Mouse (Mus musculus): ENCODE measurements at regions not wholly inside any gene's neighbourhood (a gene's known extent, or its start where the extent isn't known, plus 50 kb on each side); places are given as distances from the start of the nearest gene placed in this dataset.

DNA sequence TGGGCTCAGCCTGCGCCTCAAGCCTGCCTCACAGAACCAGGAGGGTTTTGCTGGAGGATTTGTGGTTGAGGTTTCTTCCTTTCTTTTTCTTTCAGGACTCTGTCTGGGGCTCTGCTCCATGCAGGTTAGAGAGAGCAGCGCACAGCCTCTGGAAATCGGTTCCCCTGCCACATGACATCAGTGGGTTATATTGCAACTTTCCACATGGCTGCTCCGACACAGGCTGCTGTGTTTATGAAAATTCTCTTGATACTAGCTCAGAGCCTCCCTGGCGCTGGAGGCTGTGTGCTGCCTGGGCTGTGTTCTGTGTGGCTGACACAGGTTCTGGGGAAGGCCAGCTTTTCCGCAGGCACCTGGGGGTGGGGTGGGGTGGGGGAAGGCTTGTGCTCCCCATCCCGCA lies 178.7 kb upstream of the Gm4791 start:
- peak; percentile 74 for DNase-seq

DNA sequence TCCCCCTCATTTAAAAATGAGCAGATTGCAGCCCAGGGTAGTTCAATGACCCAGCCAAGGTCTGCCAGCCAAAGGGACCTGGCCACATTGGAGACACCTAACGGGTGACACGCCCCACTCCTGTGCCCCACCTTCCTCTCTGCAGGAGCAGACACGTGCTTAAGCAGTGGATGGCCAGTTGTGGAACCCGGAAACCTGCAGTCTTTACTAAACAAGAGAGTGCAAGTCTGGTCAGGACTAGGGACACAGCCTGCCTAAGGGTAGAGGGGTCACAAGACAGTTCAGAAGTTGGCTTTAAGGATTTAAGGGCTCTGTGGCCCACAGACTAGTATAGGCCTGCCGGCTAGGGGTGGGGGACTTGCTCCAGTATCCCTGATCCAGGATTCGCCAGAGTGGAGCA lies 179.2 kb upstream of the Gm4791 start:
- no peak for DNase-seq

- DNase-seq: no peak
Observed at GRCm38 (mm10) chr9:46816126-46816525, 182.4 kb upstream of the Gm4791 start.

- peak; percentile 87 for DNase-seq
Observed at GRCm38 (mm10) chr9:46814478-46815241, 183.9 kb upstream of the Gm4791 start.

- DNase-seq: no peak
Observed at GRCm38 (mm10) chr9:46810266-46810665, 188.3 kb upstream of the Gm4791 start.

DNA sequence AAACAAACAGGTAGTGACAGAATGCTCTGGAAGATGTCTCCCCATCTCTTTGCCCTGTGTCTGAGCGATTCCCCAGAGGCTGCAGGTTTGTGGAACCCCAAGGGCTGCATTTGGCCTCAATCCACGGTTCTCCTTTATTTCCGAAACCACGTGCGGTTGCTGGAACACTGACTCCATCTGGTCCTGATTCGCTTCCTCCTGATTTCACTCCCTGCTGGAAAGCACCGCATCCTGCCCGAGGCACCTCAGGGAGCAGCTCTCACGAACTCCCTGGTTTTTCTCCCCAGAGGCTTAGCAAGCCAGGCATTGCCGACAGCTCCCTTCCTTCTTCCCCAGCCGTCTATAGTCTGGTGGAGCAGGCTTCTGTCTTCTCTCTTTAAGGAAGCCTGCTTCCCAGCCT lies 203.1 kb upstream of the Gm4791 start:
- peak; percentile 67 for DNase-seq

- DNase-seq: peak; percentile 53
Observed at GRCm38 (mm10) chr9:46789036-46789435, 209.5 kb upstream of the Gm4791 start.

GRCm38 (mm10) chr9:46788456-46788855 lies 210.1 kb upstream of the Gm4791 start:
- no peak for DNase-seq

DNA sequence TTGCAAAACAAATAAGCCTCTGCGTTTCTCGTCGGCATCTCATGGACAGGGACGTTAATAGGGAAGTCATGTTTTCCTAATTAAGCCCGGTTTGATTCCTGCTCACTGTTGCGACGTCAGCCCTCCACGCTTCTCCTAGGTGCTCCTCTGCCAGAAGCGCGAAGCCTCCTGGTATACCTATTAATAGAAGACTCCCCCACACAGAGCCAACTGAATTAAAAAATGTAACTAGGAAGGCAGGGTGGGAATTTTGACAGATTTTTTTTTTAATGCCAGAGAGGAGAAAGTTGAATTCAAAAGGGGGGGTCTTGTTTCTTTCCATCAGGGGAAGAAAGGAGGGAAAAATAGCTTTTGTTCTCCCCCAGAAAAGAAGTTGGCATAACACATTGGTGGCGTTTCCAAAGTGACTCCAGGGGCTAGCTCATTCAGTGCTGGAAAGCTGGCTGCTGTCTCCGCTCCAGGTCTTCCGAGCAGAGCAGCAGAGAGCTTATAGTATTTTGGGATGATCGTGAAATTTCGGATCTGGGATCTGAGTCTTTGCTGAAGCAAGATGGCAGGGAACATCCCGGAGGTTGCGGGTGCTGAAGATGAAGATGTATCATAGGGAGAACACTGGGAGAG lies 214.1 kb upstream of the Gm4791 start:
- DNase-seq: peak; percentile 42

DNA sequence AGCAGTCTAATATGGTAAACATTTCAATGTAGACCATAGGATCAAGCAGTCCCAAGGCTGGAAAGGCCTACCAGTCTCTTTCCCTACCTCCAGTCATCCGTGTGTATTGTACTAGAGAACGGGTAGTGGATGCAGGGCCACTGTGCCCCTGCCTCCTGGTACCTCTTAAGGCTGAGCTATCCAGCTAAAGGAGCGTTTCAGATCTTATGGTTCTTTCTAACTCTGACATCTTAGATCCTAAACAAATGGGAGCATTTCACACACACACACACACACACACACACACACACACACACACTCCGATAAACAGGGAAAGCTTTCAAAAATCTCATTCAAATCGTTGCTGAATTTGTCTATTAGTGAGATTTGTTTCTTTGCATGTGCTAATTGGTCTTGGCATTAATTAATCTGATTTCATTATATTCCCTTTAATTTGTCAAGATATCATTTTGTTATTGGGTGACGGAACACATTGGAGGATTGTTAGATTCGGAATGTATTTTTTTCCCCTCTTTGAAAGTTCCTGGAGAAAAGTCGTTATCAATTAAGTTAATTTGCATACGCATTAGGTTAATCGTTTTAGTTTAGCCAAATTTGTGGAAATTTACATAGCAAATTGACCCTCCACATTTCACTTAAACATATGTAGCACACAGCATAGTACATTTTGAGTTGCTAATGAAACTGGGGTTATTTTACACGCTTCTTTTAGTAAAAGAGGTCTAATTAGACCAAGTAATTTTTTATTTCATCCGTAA lies 214.8 kb upstream of the Gm4791 start:
- DNase-seq: peak; percentile 64

GRCm38 (mm10) chr9:46781681-46782080 lies 216.9 kb upstream of the Gm4791 start:
- DNase-seq: no peak

- DNase-seq: no peak
Observed at GRCm38 (mm10) chr9:46778769-46779168, 219.8 kb upstream of the Gm4791 start.

GRCm38 (mm10) chr9:46774821-46775220 lies 223.7 kb upstream of the Gm4791 start:
- no peak for DNase-seq

DNA sequence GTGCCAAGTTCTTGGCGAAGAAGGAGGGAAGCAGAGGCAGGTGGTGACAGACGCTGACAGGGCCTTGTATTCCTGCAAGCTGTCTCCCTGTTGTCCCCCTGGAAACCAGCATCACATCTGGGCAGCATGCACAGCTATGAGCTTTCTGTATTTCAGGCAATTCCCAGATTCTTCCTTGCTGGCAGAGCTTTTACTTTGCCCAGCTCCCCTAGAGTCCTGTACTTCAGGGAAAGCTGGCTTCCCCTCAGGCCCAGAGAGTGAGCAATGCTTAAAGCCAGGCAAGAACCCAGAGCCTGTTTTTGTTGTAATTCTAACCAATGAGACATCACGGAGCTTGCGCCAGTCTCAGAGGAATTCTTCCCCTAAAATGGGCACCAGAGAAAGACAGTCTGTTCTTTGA lies 238.3 kb upstream of the Gm4791 start:
- DNase-seq: no peak

GRCm38 (mm10) chr9:46757005-46757672 lies 241.4 kb upstream of the Gm4791 start:
- DNase-seq: no peak

- no peak for DNase-seq
Observed at GRCm38 (mm10) chr9:46751981-46752380, 246.6 kb upstream of the Gm4791 start.

GRCm38 (mm10) chr9:46749441-46749840 lies 249.1 kb upstream of the Gm4791 start:
- no peak for DNase-seq

GRCm38 (mm10) chr9:46746266-46746665 lies 252.3 kb upstream of the Gm4791 start:
- DNase-seq: peak; percentile 42

DNA sequence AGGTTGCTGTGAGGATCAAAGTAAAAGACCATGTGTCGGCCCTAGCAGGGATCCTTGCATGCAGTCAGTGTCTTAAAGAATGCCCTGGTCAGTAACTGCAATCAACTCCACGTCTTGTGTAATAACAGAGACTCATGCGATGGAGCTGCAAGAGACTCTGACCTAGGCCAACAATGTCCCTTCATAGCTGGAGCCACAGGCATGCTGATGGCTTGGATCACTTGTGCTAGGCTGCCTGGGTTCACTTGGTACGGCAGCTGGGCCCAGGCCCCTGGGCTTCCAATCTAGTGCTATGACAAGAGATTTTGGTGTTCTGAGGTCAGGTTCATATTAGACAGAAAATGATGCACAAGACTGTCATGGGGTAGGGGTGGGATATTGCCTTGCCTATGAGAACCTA lies 258.0 kb upstream of the Gm4791 start:
- no peak for DNase-seq

DNA sequence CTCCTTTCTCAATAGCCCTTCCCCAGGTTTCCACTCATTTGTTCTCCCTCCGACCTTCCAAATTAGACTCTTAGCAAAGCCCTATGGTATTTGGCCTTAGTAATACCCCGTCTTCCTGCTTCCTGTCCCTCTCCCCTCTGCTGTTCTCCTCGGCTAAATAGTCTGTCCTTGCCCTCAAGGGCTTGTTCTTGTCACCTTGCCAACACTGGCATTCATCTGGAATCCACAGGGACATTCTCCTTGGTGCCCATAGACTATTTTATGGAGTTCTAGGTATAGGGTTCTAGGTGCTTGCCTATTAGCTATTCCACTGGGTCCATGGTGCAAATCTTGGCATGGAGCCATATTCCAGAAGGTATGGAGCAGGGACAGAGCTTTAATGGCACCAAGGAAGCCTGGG lies 259.2 kb upstream of the Gm4791 start:
- DNase-seq: no peak

GRCm38 (mm10) chr9:46738634-46739033 lies 259.9 kb upstream of the Gm4791 start:
- peak; percentile 84 for DNase-seq

- DNase-seq: peak; percentile 37
Observed at GRCm38 (mm10) chr9:46738056-46738455, 260.5 kb upstream of the Gm4791 start.

DNA sequence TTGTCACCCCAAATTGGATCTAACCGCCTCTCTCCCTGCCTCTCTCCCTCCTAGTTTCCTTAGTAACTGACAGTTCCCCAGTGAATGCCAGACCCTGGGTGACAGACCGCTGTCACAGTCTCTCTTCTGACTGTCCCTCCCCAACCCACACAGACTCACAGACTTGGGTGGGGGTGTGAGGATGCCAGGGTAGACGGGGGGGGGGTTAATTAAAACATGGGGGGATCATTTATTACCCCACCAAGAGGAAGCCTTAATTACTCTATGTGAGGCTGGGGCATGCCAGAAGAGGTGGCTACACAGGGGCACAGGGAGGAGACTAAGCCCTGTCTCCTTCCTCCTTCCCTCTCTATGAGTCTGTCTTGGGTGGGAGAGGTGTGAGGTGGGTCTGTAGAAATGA lies 261.1 kb upstream of the Gm4791 start:
- DNase-seq: peak; percentile 61

Data from retina, postnatal 1 day (tissue).